Mouse (Mus musculus): ENCODE data around the gene Qpctl. TPM values are rescaled to one million over a fixed set of nuclear protein-coding genes. Genes with fewer than 3 reads are reported as not detected.

Qpctl gene
- polyA plus RNA-seq, 1 experiment, result 5.0 TPM

- Histone ChIP-seq H3K4me1 (peaks cover 58% of the 10 kb centered on the region), H3K4me3 (replicated peaks) (peak overlapping the region; percentile 93), H3K36me3 (replicated peaks; ENCODE audit: low read length) (peaks cover 21% of the 10 kb centered on the region), H3K9me3 (no peaks in the 10 kb centered on the region), H3K27me3 (replicated peaks) (peaks cover 50% of the 10 kb centered on the region)
- no peak for TF ChIP-seq GATA1 (IDR thresholded peaks at IDR 0.05; ENCODE audit: borderline replicate concordance, low read length)
- TF ChIP-seq FLI1 (IDR thresholded peaks at IDR 0.05; ENCODE audit: low read length), result no peak
Measured at GRCm38 (mm10) chr7:19093537-19094385, 55.3 kb downstream of the Qpctl start.

- Histone ChIP-seq H3K36me3 (replicated peaks; ENCODE audit: low read length) (peaks cover 20% of the 10 kb centered on the region), H3K9me3 (no peaks in the 10 kb centered on the region), H3K4me1 (peaks cover 58% of the 10 kb centered on the region), H3K4me3 (replicated peaks) (peak overlapping the region; percentile 93), H3K27me3 (replicated peaks) (peaks cover 53% of the 10 kb centered on the region)
- TF ChIP-seq FLI1 (IDR thresholded peaks at IDR 0.05; ENCODE audit: low read length), result no peak
- TF ChIP-seq GATA1 (IDR thresholded peaks at IDR 0.05; ENCODE audit: borderline replicate concordance, low read length), result no peak
Measured at GRCm38 (mm10) chr7:19093174-19093521, 55.9 kb downstream of the Qpctl start.

DNA sequence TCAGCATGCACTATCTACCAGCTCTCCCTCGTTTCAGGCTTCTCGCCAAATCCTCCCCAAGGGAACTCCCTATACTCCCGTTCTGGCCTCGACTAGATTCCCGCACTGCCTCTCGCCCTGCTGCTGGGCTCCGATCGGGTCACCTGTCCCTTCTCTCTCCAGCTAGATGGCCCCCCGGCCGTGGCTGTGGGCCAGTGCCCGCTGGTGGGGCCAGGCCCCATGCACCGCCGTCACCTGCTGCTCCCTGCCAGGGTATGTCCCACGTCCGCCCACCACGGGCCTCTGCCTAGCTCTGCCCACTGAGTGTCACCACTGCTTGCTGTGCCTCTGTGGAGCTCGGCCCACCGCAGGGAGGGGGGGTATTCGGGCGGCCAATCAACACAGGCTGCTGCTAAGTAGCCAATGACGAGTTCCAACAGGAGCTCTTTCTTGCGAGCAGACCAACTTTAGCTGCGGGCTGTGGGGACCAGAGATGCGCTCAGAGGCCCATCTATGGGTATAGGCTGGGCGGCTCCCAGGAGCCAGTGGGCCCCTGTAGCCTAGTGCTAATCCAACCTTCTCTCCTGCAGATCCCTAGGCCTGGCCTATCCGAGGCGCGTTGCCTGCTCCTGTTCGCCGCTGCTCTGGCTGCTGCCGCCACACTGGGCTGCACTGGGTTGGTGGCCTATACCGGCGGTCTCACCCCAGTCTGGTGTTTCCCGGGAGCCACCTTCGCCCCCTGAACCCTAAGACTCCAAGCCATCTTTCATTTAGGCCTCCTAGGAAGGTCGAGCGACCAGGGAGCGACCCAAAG, 56.5 kb downstream of the Qpctl start:
- no peak for TF ChIP-seq FLI1 (IDR thresholded peaks at IDR 0.05; ENCODE audit: low read length)
- no peak for TF ChIP-seq GATA1 (IDR thresholded peaks at IDR 0.05; ENCODE audit: borderline replicate concordance, low read length)
- H3K36me3 ChIP-seq (replicated peaks; ENCODE audit: low read length), result peaks cover 15% of the 10 kb centered on the region
- H3K27me3 ChIP-seq (replicated peaks), result peaks cover 59% of the 10 kb centered on the region
- H3K4me1 ChIP-seq, result peaks cover 57% of the 10 kb centered on the region
- no peaks in the 10 kb centered on the region for H3K9me3 ChIP-seq
- H3K4me3 ChIP-seq (replicated peaks), result peak overlapping the region; percentile 93

DNA sequence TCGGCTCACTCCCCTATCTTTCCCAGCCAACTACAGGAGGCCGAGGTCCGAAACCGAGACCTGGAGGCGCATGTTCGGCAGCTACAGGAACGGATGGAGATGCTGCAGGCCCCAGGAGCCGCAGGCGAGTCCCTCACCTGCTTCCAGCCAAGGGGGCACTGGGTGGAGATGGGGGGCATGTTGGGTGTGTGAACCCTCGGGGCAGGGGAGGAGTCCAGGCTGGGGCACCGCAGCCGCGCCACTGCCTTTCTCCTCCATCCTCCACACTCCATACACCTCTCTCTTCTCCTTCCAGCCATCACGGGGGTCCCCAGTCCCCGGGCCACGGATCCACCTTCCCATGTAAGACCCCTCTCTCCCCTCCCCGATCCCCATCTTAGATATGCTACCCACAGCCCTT, 57.2 kb downstream of the Qpctl start:
- H3K4me3 ChIP-seq (replicated peaks), result no peak overlapping the region
- TF ChIP-seq FLI1 (IDR thresholded peaks at IDR 0.05; ENCODE audit: low read length) (no peak), GATA1 (IDR thresholded peaks at IDR 0.05; ENCODE audit: borderline replicate concordance, low read length) (no peak)
- H3K9me3 ChIP-seq, result no peaks in the 10 kb centered on the region
- H3K27me3 ChIP-seq (replicated peaks), result peaks cover 62% of the 10 kb centered on the region
- H3K4me1 ChIP-seq, result peaks cover 51% of the 10 kb centered on the region
- peaks cover 8% of the 10 kb centered on the region for H3K36me3 ChIP-seq (replicated peaks; ENCODE audit: low read length)

Other genes starting within 250 kb of the Qpctl start
- gene Ccdc61, start 238.9 kb downstream of the Qpctl start, polyA plus RNA-seq (2012; ENCODE audit: insufficient read depth, low replicate concordance), result 55.0 and 80.2 TPM in 2 replicates
- gene Nova2, start 223.4 kb downstream of the Qpctl start, polyA plus RNA-seq (2012; ENCODE audit: insufficient read depth, low replicate concordance), result 0.02 and 0.64 TPM in 2 replicates
- not detected in 2 replicates for gene Nanos2, start 161.9 kb downstream of the Qpctl start, polyA plus RNA-seq (2012; ENCODE audit: insufficient read depth, low replicate concordance)
- 2.5 and 6.7 TPM in 2 replicates for gene Mypop, start 158.0 kb downstream of the Qpctl start, polyA plus RNA-seq (2012; ENCODE audit: insufficient read depth, low replicate concordance)
- 53.2 and 120 TPM in 2 replicates for gene Irf2bp1, start 145.2 kb downstream of the Qpctl start, polyA plus RNA-seq (2012; ENCODE audit: insufficient read depth, low replicate concordance)
- gene Foxa3, start 125.8 kb downstream of the Qpctl start, polyA plus RNA-seq (2012; ENCODE audit: insufficient read depth, low replicate concordance), result not detected in 2 replicates
- gene Sympk, start 124.9 kb downstream of the Qpctl start, polyA plus RNA-seq (2012; ENCODE audit: insufficient read depth, low replicate concordance), result 176 and 205 TPM in 2 replicates
- not detected in 2 replicates for gene Rsph6a, start 94.6 kb downstream of the Qpctl start, polyA plus RNA-seq (2012; ENCODE audit: insufficient read depth, low replicate concordance)
- gene Dmwd, start 73.1 kb downstream of the Qpctl start, polyA plus RNA-seq (2012; ENCODE audit: insufficient read depth, low replicate concordance), result 13.4 and 30.3 TPM in 2 replicates
- gene Dmpk, start 65.4 kb downstream of the Qpctl start, polyA plus RNA-seq (2012; ENCODE audit: insufficient read depth, low replicate concordance), result 7.7 and 25.2 TPM in 2 replicates
- gene Six5, start 54.7 kb downstream of the Qpctl start, polyA plus RNA-seq (2012; ENCODE audit: insufficient read depth, low replicate concordance), result 11.5 and 23.2 TPM in 2 replicates
- gene Gm4969, start 30.9 kb downstream of the Qpctl start, polyA plus RNA-seq (2012; ENCODE audit: insufficient read depth, low replicate concordance), result not detected in 2 replicates
- gene Fbxo46, start 29.4 kb downstream of the Qpctl start, polyA plus RNA-seq (2012; ENCODE audit: insufficient read depth, low replicate concordance), result 28.9 and 35.0 TPM in 2 replicates
- 50.5 and 69.4 TPM in 2 replicates for gene Snrpd2, start 431 bp upstream of the Qpctl start, polyA plus RNA-seq (2012; ENCODE audit: insufficient read depth, low replicate concordance)
- 1.2 TPM in 2 replicates for gene Gipr, start 16.8 kb upstream of the Qpctl start, polyA plus RNA-seq (2012; ENCODE audit: insufficient read depth, low replicate concordance)
- gene Eml2, start 27.1 kb upstream of the Qpctl start, polyA plus RNA-seq (2012; ENCODE audit: insufficient read depth, low replicate concordance), result 53.9 and 56.3 TPM in 2 replicates
- 0.03 TPM in 1 of 2 replicates, not detected in the other for gene Gpr4, start 63.2 kb upstream of the Qpctl start, polyA plus RNA-seq (2012; ENCODE audit: insufficient read depth, low replicate concordance)
- 7.3 and 11.6 TPM in 2 replicates for gene Opa3, start 79.0 kb upstream of the Qpctl start, polyA plus RNA-seq (2012; ENCODE audit: insufficient read depth, low replicate concordance)
- gene Vasp, start 122.5 kb upstream of the Qpctl start, polyA plus RNA-seq (2012; ENCODE audit: insufficient read depth, low replicate concordance), result 828 and 2,423 TPM in 2 replicates
- gene Ppm1n, start 130.8 kb upstream of the Qpctl start, polyA plus RNA-seq (2012; ENCODE audit: insufficient read depth, low replicate concordance), result not detected in 2 replicates
- gene Rtn2, start 133.3 kb upstream of the Qpctl start, polyA plus RNA-seq (2012; ENCODE audit: insufficient read depth, low replicate concordance), result 6.1 and 8.4 TPM in 2 replicates
- 12.9 and 33.1 TPM in 2 replicates for gene Fosb, start 160.8 kb upstream of the Qpctl start, polyA plus RNA-seq (2012; ENCODE audit: insufficient read depth, low replicate concordance)
- gene Ercc1, start 195.5 kb upstream of the Qpctl start, polyA plus RNA-seq (2012; ENCODE audit: insufficient read depth, low replicate concordance), result 36.5 and 52.2 TPM in 2 replicates
- gene Cd3eap, start 210.2 kb upstream of the Qpctl start, polyA plus RNA-seq (2012; ENCODE audit: insufficient read depth, low replicate concordance), result 13.3 and 50.4 TPM in 2 replicates
- gene Ppp1r13l, start 210.5 kb upstream of the Qpctl start, polyA plus RNA-seq (2012; ENCODE audit: insufficient read depth, low replicate concordance), result 21.5 and 54.3 TPM in 2 replicates
- gene Ercc2, start 232.7 kb upstream of the Qpctl start, polyA plus RNA-seq (2012; ENCODE audit: insufficient read depth, low replicate concordance), result 24.2 and 30.8 TPM in 2 replicates